Comparison of ENCODE assay signal across 8 mouse cellular contexts in the genomic region with DNA sequence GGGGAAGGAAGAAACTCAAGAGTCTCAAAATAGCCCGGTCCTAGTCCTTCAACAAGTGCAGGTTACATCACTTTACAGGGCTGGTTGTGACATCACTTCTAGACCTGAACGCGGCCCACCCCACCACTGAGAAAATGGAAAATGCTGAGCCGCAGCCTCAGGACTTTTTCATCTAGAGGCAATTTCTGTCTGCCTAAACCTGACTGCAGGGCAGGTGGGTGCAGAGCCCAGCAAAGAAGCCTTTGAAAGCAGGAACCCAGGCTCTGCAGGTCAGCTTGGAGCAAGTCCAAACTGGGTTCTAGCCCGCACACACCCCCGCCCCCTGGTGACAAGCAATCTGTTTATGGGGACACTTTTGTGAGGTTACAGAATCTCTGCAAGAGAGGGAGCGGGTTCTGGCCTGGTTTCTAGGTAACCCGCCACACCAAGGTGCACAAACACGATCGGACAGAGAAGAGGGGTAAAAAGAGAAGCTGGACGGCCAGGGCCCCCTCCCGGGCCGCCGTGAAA.
DNase-seq lines count a peak whose midpoint lies in the region; ATAC-seq and TF ChIP-seq lines count a peak whose summit lies in the region.

No protein-coding gene starts in this region.

- H3K4me2 ChIP-seq in CH12.LX (ENCODE audit: insufficient read depth, low read depth, poor library complexity, severe bottlenecking) = peak overlapping the region; percentile 75
- H3K4me2 ChIP-seq in heart, embryonic 13.5 days = peak overlapping the region; percentile 78
- peak overlapping the region; percentile 96 for H3K4me2 ChIP-seq in lung, postnatal 0 days (replicated peaks; ENCODE audit: low read depth, low read length)

- no peaks in the 10 kb centered on the region for H3K79me2 ChIP-seq in CH12.LX (replicated peaks; ENCODE audit: control insufficient read depth, extremely low read depth, insufficient read depth, poor library complexity, severe bottlenecking)

- no peaks in the 10 kb centered on the region for H3K27me3 ChIP-seq in CH12.LX (replicated peaks)
- H3K27me3 ChIP-seq in heart, embryonic 13.5 days (replicated peaks) = no peaks in the 10 kb centered on the region
- H3K27me3 ChIP-seq in lung, postnatal 0 days (replicated peaks; ENCODE audit: insufficient read depth, low read length) = no peaks in the 10 kb centered on the region

- no peak for TF ChIP-seq EP300 in CH12.LX (IDR thresholded peaks at IDR 0.05; ENCODE audit: low read length)
- 0 out of 2 replicates have a peak, but pooled peaks have one; percentile 19 for TF ChIP-seq EP300 in lung, postnatal 0 days (IDR thresholded peaks at IDR 0.05)

- no peak for TF ChIP-seq POLR2A in CH12.LX (IDR thresholded peaks at IDR 0.05; ENCODE audit: low read depth, low read length)
- no peak for TF ChIP-seq POLR2A in olfactory bulb, adult 2 months (IDR thresholded peaks at IDR 0.05; ENCODE audit: insufficient read depth, low read depth, low read length)

- no peaks in the 10 kb centered on the region for H3K9me3 ChIP-seq in CH12.LX (replicated peaks; ENCODE audit: low read length)
- no peaks in the 10 kb centered on the region for H3K9me3 ChIP-seq in heart, embryonic 13.5 days
- H3K9me3 ChIP-seq in lung, postnatal 0 days (ENCODE audit: low read length) = no peaks in the 10 kb centered on the region

- no peak for TF ChIP-seq CTCF in CH12.LX (conservative IDR thresholded peaks at IDR 0.05 in 1 of 2, IDR thresholded peaks at IDR 0.05 in 1 of 2; ENCODE audit: low read depth in 2 of 2, low read length in 2 of 2)
- TF ChIP-seq CTCF in lung, postnatal 0 days (IDR thresholded peaks at IDR 0.05) = no peak
- no peak for TF ChIP-seq CTCF in olfactory bulb, adult 2 months (IDR thresholded peaks at IDR 0.05; ENCODE audit: insufficient read depth, low read depth, low read length)

- DNase-seq in A20 (ENCODE audit: low read depth, low spot score) (peak; percentile 38), CH12.LX (ENCODE audit: extremely low read depth) (no peak)
- peak; percentile 92 for DNase-seq in cerebellum, adult 8-10 months
- peak; percentile 49 for DNase-seq in kidney, postnatal 14 days
- DNase-seq in lung, postnatal 0 days (ENCODE audit: low spot score) = peak; percentile 85
- DNase-seq in layer of hippocampus, postnatal 36 days = no peak

- TF ChIP-seq RAD21 in CH12.LX (IDR thresholded peaks at IDR 0.05; ENCODE audit: low read depth, low read length) = no peak

- 2% methylated on average over 14 of the region's 14 CpGs for WGBS in heart, embryonic 13.5 days
- 4% methylated on average over 14 of the region's 14 CpGs for WGBS in lung, postnatal 0 days
- 3% methylated on average over 14 of the region's 14 CpGs for WGBS in olfactory bulb, adult 2 months

- H3K36me3 ChIP-seq in CH12.LX (replicated peaks in 1 of 2; ENCODE audit: control insufficient read depth in 1 of 2, insufficient read depth in 1 of 2, low read length in 1 of 2) = no peaks in the 10 kb centered on the region
- H3K36me3 ChIP-seq in heart, embryonic 13.5 days = no peaks in the 10 kb centered on the region
- H3K36me3 ChIP-seq in lung, postnatal 0 days (ENCODE audit: insufficient read depth, low read length) = no peaks in the 10 kb centered on the region

- H3K27ac ChIP-seq in CH12.LX (ENCODE audit: insufficient read depth, low read depth) = no peak overlapping the region
- peak overlapping the region; percentile 95 for H3K27ac ChIP-seq in heart, embryonic 13.5 days (replicated peaks)
- H3K27ac ChIP-seq in lung, postnatal 0 days (ENCODE audit: low read length) = peak overlapping the region; percentile 94
- peak overlapping the region; percentile 86 for H3K27ac ChIP-seq in olfactory bulb, adult 2 months (ENCODE audit: insufficient read depth, low read depth, low read length)

- H3K9ac ChIP-seq in CH12.LX (ENCODE audit: insufficient read depth, low read depth) = peak overlapping the region; percentile 65
- peak overlapping the region; percentile 87 for H3K9ac ChIP-seq in heart, embryonic 13.5 days
- peak overlapping the region; percentile 75 for H3K9ac ChIP-seq in lung, postnatal 0 days (replicated peaks; ENCODE audit: low read depth)

- dilution Hi-C loops in CH12.LX (cut with MboI; ENCODE audit: extremely low pct_ligation_motif_present, extremely low pct_unique_long_range_greater_than_20kb, low sequenced_read_pairs) = no loop called here

- no peak; the same call in 1 of the 2 replicates for ATAC-seq in heart, embryonic 13.5 days (ENCODE audit: extremely low read depth, insufficient number of reproducible peaks, low FRiP score, low TSS enrichment)
- peak; percentile 53 for ATAC-seq in lung, postnatal 0 days

- in situ Hi-C loops in CH12.LX (cut with MboI; ENCODE audit: low pct_ligation_motif_present, low pct_unique_long_range_greater_than_20kb, low sequenced_read_pairs) = loop anchor here (10.0 kb wide), 1 partner anchor 150 kb away; a partner anchor contains a TSS

- peaks cover 5 to 60% of the 10 kb centered on the region in 2 experiments; a peak in 3 of 4 replicates for H3K4me1 ChIP-seq in CH12.LX (ENCODE audit: control insufficient read depth in 1 of 2, insufficient read depth in 2 of 2)
- peaks cover 59% of the 10 kb centered on the region for H3K4me1 ChIP-seq in heart, embryonic 13.5 days
- H3K4me1 ChIP-seq in lung, postnatal 0 days (ENCODE audit: insufficient read depth, low read depth, low read length) = peaks cover 16% of the 10 kb centered on the region
- peaks cover 17% of the 10 kb centered on the region for H3K4me1 ChIP-seq in olfactory bulb, adult 2 months (ENCODE audit: control insufficient read depth, insufficient read depth, low read length)

- peak overlapping the region; percentile 34 to 62 (median 55) for H3K4me3 ChIP-seq in CH12.LX (replicated peaks in 1 of 3; ENCODE audit: low read depth in 2 of 3, low read length in 2 of 3, poor library complexity in 1 of 3)
- H3K4me3 ChIP-seq in heart, embryonic 13.5 days = peak overlapping the region; percentile 70
- H3K4me3 ChIP-seq in lung, postnatal 0 days (ENCODE audit: low read depth, low read length) = peak overlapping the region; percentile 56
- H3K4me3 ChIP-seq in olfactory bulb, adult 2 months (ENCODE audit: insufficient read depth, low read depth, low read length) = peak overlapping the region; percentile 67

TF ChIP-seq in CH12.LX, 34 proteins besides CTCF, POLR2A, EP300 and RAD21:
- TF ChIP-seq BHLHE40 (IDR thresholded peaks at IDR 0.05; ENCODE audit: low read depth, low read length) (0 out of 2 replicates have a peak, but pooled peaks have one; percentile 14), MEF2A (IDR thresholded peaks at IDR 0.05; ENCODE audit: borderline replicate concordance, low read depth, low read length) (peak; percentile 73), ZMIZ1 (IDR thresholded peaks at IDR 0.05; ENCODE audit: low read depth, low read length) (0 out of 2 replicates have a peak, but pooled peaks have one; percentile 5), USF1 (IDR thresholded peaks at IDR 0.05; ENCODE audit: low read depth, low read length) (no peak), HCFC1 (IDR thresholded peaks at IDR 0.05; ENCODE audit: low read depth, low read length) (peak; percentile 3; the same call in 1 of the 2 replicates), ETS1 (conservative IDR thresholded peaks at IDR 0.05; ENCODE audit: low read depth, low read length) (peak; percentile 50), POLR2AphosphoS2 (IDR thresholded peaks at IDR 0.05; ENCODE audit: low read depth, low read length) (no peak), IRF4 (IDR thresholded peaks at IDR 0.05; ENCODE audit: low read depth, low read length) (no peak)

Comparison
In these comparisons a context has a peak if more than half of its experiments do, and no peak if none do; other contexts are left out.
1. DNase-seq: peak in A20 (single experiment), cerebellum, adult 8-10 months (single experiment), kidney, postnatal 14 days (single experiment) and lung, postnatal 0 days (single experiment); none in CH12.LX (single experiment) and layer of hippocampus, postnatal 36 days (0 of 2).
2. Peak in every context shown above with its lines, with median percentiles within 50 percentile points of each other: H3K4me2 ChIP-seq, H3K4me3 ChIP-seq and H3K9ac ChIP-seq.